Mouse (Mus musculus) megakaryocyte, embryonic 14.5 days (primary cell): Measurements from ENCODE around the gene Sgcd. TPM values are rescaled to one million over a fixed set of nuclear protein-coding genes. Genes with fewer than 3 reads are reported as not detected.

Experiments
- H3K27me3 ChIP-seq: replicated peaks from 2 replicates; pipeline ENCODE3; 2012; ENCODE audit warnings: inconsistent platforms
- H3K36me3 ChIP-seq: replicated peaks from 2 replicates; pipeline ENCODE3; 2012; ENCODE audit warnings: low read length, inconsistent platforms, mixed read lengths
- H3K4me1 ChIP-seq: 2 replicates; pipeline ENCODE4 v1.6.1; 2012; ENCODE audit warnings: inconsistent platforms
- H3K4me3 ChIP-seq: replicated peaks from 2 replicates; pipeline ENCODE3; 2012; ENCODE audit warnings: moderate library complexity, mild to moderate bottlenecking, inconsistent platforms
- H3K9me3 ChIP-seq: 2 replicates; pipeline ENCODE4 v1.6.1; 2012; ENCODE audit warnings: inconsistent platforms
- FLI1 ChIP-seq: IDR thresholded peaks from 2 replicates; pipeline ENCODE4 v1.6.1; 2012; ENCODE audit warnings: low read length, inconsistent platforms, mixed read lengths
- GATA1 ChIP-seq: IDR thresholded peaks from 3 replicates; pipeline ENCODE4 v1.6.1; 2012; ENCODE audit warnings: mixed read lengths, low read length, inconsistent platforms, borderline replicate concordance
- polyA plus RNA-seq: library from polyadenylated mRNA; stranded (reverse); fragments of >175 nt; gene quantifications from 2 replicates; pipeline ENCODE4 v1.2.3, GENCODE M21; 2012; ENCODE audit warnings: low replicate concordance; ENCODE audit not compliant: insufficient read depth

Sgcd gene
- polyA plus RNA-seq, 1 experiment = not detected

DNA sequence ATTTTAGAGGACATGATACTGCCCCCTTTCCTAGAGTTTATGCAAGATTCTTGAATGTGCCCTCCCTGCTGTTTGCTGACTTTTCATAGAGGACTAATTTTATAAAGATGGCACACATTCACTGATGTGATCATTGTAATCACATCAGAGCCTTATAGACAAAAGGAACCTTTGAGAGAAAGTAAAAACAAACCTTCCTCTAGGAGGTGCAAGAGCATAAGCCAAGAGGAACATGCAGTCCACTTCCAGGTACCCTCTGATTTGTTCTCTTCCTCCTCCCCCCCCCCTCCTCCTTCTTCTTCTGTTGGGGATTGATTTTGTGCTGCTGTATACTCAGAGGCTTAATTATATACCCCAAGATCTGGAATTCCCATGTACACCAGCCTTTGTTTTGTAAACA lies 978.6 kb downstream of the Sgcd start:
- H3K9me3 ChIP-seq = no peaks in the 10 kb centered on the region
- H3K4me1 ChIP-seq = no peaks in the 10 kb centered on the region
- no peaks in the 10 kb centered on the region for H3K36me3 ChIP-seq
- no peaks in the 10 kb centered on the region for H3K27me3 ChIP-seq
- no peak overlapping the region for H3K4me3 ChIP-seq
- TF ChIP-seq GATA1 = no peak
- no peak for TF ChIP-seq FLI1

DNA sequence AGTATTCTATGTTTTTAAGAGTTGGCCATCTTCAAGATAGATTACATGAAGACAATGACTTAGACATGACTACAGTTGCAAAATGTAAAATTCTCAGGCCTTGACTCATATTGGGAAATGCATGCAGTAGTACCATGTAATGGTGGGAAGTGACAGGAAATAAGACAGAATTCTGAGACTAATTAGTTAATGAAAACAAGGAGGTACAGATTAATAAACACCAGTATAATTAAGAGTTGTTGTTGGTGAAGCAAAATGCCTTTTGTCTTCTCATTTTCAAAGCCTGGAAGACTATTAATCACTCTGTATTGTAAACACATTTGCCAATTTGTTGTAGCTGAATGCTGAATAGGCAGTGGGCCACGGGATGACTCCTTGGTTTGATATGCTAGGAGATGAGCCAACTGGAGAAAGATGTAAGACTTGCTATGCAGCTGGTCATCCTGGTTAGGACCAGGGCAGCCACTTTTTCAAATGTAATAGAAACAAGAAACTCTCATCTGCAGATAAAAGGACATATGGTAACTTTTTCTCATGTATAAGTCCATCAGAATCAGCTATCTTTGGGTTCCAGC lies 983.4 kb downstream of the Sgcd start:
- TF ChIP-seq GATA1 (no peak), FLI1 (no peak)
- no peak overlapping the region for H3K4me3 ChIP-seq
- H3K27me3 ChIP-seq = no peaks in the 10 kb centered on the region
- no peaks in the 10 kb centered on the region for H3K4me1 ChIP-seq
- no peaks in the 10 kb centered on the region for H3K36me3 ChIP-seq
- H3K9me3 ChIP-seq = no peaks in the 10 kb centered on the region

DNA sequence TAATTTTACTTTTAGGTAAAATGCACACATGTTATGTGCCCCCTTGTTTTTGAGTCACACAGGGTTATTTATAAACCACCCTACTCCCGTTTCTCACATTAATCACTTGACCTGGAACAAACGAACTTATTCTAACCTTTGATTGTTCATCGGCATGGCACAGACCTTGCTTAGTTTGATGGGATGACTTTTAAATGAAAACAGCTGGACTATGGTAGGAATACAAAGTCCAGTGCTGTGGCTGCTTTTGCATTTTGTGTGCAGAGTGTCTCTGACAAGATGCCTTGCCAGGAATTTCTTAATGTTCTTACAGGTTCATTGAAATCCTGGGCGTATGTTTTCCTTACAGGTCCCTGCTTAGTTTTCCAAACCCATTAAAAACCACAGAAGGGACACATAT lies 1049.5 kb downstream of the Sgcd start:
- H3K9me3 ChIP-seq = no peaks in the 10 kb centered on the region
- TF ChIP-seq GATA1 = no peak
- TF ChIP-seq FLI1 = no peak
- no peak overlapping the region for H3K4me3 ChIP-seq
- no peaks in the 10 kb centered on the region for H3K36me3 ChIP-seq
- no peaks in the 10 kb centered on the region for H3K27me3 ChIP-seq
- no peaks in the 10 kb centered on the region for H3K4me1 ChIP-seq

DNA sequence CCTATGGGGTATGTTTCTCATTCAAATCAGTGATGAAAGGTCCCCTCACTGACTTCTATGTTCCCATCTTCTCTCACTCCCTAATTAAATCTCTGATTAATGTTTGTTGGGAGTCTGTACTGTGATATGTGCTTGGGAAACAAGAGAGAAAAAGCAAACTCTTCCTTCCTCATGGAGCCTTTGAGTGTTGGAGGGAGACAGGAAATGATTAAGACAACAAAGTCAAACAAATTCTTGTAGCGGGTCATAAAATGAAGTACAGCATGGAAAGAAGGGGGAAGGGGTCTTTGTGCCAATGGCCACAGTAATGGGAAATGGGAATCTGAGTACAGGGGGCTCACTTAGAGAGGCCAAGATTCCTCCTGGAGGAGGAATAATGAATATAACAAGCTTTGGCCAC lies 1063.8 kb downstream of the Sgcd start:
- H3K9me3 ChIP-seq = no peaks in the 10 kb centered on the region
- no peak overlapping the region for H3K4me3 ChIP-seq
- H3K27me3 ChIP-seq = no peaks in the 10 kb centered on the region
- H3K36me3 ChIP-seq = no peaks in the 10 kb centered on the region
- TF ChIP-seq GATA1 (no peak), FLI1 (no peak)
- H3K4me1 ChIP-seq = no peaks in the 10 kb centered on the region

DNA sequence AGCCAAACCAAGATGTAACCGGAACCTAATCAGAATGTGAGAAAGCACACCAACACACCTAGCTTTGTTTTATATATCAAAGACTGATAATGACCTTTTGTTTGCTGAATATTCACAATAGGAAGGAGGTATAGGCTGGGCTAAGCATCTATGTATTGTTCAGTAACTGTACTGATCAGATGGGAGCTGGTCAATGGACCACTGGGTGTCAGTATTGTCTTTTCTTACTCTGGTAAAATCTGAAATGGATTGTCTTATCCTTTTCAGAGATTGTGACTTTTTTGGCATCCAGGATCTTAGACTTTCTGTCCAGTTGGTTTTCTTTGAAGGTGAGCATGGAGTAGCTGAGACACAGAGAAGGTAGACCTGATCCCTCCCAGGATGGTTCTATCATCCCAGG lies 1068.5 kb downstream of the Sgcd start:
- no peak overlapping the region for H3K4me3 ChIP-seq
- H3K27me3 ChIP-seq = no peaks in the 10 kb centered on the region
- no peaks in the 10 kb centered on the region for H3K36me3 ChIP-seq
- no peaks in the 10 kb centered on the region for H3K4me1 ChIP-seq
- TF ChIP-seq GATA1 (no peak), FLI1 (no peak)
- no peaks in the 10 kb centered on the region for H3K9me3 ChIP-seq

DNA sequence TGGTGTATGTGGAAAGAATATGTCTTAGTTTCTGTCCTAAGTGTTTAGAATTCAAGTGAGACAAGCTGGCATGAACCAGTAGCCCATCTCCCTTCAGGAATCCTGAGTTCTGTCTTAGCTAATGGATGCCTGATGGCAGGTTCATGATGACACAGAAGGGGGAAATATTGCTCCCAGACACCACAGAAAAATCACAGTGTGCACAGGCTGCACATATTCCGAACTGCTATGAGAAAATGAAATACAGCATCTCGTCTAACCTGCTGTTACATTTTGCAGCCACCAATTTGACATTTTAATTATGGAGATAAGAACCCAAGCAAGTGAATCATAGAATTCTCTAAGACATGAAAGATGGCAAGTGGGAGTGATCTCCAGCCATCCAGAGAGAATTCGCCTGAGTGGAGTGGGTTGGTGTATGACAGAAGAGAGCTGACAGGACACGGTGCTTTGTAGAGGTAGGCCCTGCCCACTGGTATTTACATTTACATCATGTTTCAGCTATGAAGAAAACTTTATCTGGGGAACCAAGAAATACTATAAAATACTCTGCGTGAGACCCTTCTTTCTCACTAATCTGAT lies 1076.0 kb downstream of the Sgcd start:
- H3K27me3 ChIP-seq = no peaks in the 10 kb centered on the region
- TF ChIP-seq GATA1 = no peak
- no peak for TF ChIP-seq FLI1
- no peaks in the 10 kb centered on the region for H3K36me3 ChIP-seq
- H3K9me3 ChIP-seq = 0 out of 2 replicates have a peak, but pooled peaks cover 3% of the 10 kb centered on the region
- no peaks in the 10 kb centered on the region for H3K4me1 ChIP-seq
- H3K4me3 ChIP-seq = no peak overlapping the region

DNA sequence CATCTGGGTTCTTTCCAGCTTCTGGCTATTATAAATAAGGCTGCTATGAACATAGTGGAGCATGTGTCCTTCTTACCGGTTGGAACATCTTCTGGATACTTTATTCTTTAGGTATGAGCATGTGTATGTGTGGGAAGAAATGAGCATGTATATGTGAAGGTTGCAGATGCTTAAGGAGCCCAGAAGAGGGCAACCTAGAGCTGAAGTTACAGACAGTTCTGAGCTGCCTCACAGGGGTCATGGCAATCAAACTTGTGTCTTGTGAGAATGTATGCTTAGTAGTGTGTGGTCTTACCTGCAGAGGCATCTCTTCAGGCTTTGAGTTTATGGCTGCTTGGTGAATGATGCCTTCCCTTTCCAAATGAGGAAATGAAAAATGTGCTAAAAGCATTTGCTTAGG lies 1084.5 kb downstream of the Sgcd start:
- H3K27me3 ChIP-seq = no peaks in the 10 kb centered on the region
- TF ChIP-seq GATA1 = no peak
- H3K9me3 ChIP-seq = peaks cover 4% of the 10 kb centered on the region; the same call in 1 of the 2 replicates
- H3K4me1 ChIP-seq = no peaks in the 10 kb centered on the region
- no peak overlapping the region for H3K4me3 ChIP-seq
- no peaks in the 10 kb centered on the region for H3K36me3 ChIP-seq

DNA sequence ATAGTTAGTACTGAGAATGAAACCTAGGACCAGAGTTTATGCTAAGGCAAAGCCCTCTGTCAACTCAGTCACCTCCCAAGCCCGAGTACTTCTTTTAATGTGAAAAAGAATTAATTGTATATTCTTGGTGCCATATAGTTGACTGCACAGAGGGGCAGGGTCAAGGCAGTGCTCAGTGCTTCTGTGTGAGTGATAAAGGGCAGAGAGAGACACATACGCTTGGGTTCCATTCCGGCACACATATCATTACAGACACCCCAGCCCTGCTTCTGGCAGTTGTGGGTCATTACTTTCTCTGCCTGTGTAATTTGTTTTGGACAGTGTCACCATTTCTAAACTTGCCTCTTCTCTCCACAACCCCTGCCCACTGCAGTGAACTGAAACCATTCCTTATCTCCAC lies 1099.7 kb downstream of the Sgcd start:
- Histone ChIP-seq H3K4me1 (no peaks in the 10 kb centered on the region), H3K9me3 (no peaks in the 10 kb centered on the region), H3K27me3 (no peaks in the 10 kb centered on the region), H3K4me3 (no peak overlapping the region), H3K36me3 (no peaks in the 10 kb centered on the region)
- TF ChIP-seq GATA1 (no peak), FLI1 (no peak)

DNA sequence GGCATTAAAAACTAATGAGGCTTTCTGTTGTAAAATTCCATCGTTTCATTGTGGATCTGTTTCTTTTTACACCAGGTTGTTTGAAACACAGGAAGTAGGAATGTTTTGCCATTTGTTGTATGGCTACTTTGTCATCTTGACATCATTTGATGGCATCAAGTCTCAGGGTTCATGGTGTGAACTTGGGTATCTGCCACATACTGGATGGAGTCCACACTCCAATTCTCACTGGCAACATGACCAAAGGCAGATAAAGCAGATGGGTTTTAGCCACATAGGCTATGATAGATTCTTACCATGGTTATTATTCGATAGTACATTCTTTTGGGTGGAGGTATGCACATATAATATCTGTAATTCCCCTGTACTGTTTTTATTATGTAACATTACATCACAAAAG lies 1106.3 kb downstream of the Sgcd start:
- Histone ChIP-seq H3K27me3 (no peaks in the 10 kb centered on the region), H3K9me3 (0 out of 2 replicates have a peak, but pooled peaks cover 2% of the 10 kb centered on the region), H3K4me1 (no peaks in the 10 kb centered on the region), H3K36me3 (no peaks in the 10 kb centered on the region), H3K4me3 (no peak overlapping the region)
- TF ChIP-seq FLI1 (no peak), GATA1 (no peak)

DNA sequence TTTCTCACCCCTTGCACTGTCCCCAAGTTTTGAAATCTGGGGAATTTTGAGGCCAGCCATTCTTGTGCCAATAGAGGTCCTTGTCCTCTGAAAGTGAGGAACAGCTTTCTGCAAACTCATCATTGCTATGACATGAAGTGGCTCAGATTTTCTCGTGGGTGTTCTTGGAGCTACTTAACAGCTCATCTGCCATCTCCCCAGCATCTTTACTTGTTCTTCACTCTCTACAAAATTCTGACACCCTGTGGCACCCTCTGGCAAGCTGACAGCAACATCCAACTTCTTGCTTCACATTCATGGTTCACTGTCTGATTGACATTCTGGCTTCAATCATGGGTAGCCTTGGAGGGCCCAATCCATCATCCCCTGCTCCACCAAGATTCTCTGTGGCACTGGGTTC lies 1113.0 kb downstream of the Sgcd start:
- TF ChIP-seq FLI1 = no peak
- no peak for TF ChIP-seq GATA1
- no peaks in the 10 kb centered on the region for H3K9me3 ChIP-seq
- no peaks in the 10 kb centered on the region for H3K27me3 ChIP-seq

More for the DNA sequence above, 1113.0 kb downstream of the Sgcd start:
- H3K36me3 ChIP-seq = no peaks in the 10 kb centered on the region
- no peak overlapping the region for H3K4me3 ChIP-seq
- H3K4me1 ChIP-seq = no peaks in the 10 kb centered on the region
